Mouse (Mus musculus) kidney, adult 2 months (tissue): ENCODE measurements at regions not wholly inside any gene's neighbourhood (a gene's known extent, or its start where the extent isn't known, plus 50 kb on each side); places are given as distances from the start of the nearest gene placed in this dataset.

ENCODE experiments used
- CTCF ChIP-seq: fragments of 200-500 bp; conservative IDR thresholded peaks from 2 replicates; pipeline ENCODE4 v1.5.1; 2011; ENCODE audit warnings: low read depth, mild to moderate bottlenecking, control low read depth, low read length, moderate library complexity, mixed read lengths; ENCODE audit not compliant: insufficient read depth, insufficient read length
- POLR2A ChIP-seq: fragments of 200-500 bp; IDR thresholded peaks from one replicate; pipeline ENCODE4 v1.6.1; 2011; ENCODE audit warnings: low read depth, low read length, control low read depth

GRCm38 (mm10) chr5:64598606-64599005 lies 204.6 kb upstream of the Klf3 start:
- TF ChIP-seq CTCF: no peak
- TF ChIP-seq POLR2A: no peak
